Mouse (Mus musculus) ovary, postnatal 10 days (tissue): ENCODE measurements around the gene Samsn1.
"Not testable (repeated sequence)": the region's sequence is repeated elsewhere in the genome, so short reads cannot be mapped to it uniquely, and the experiment has no call there.

Experiments used
- DNase-seq: peaks from one replicate; pipeline ENCODE4 v3.0.0; 2022; ENCODE audit warnings: low spot score

Samsn1 gene

GRCm38 (mm10) chr16:75875896-75876295 lies 146.2 kb downstream of the Samsn1 start:
- no peak for DNase-seq

- no peak for DNase-seq
These were observed 147.6 kb downstream of the Samsn1 start for GRCm38 (mm10) chr16:75874508-75874907.

GRCm38 (mm10) chr16:75872241-75872640 lies 149.8 kb downstream of the Samsn1 start:
- no peak for DNase-seq

- no peak for DNase-seq
These were observed 154.7 kb downstream of the Samsn1 start for GRCm38 (mm10) chr16:75867400-75867799.

GRCm38 (mm10) chr16:75865505-75865904 lies 156.6 kb downstream of the Samsn1 start:
- no peak for DNase-seq

- DNase-seq: no peak
These were observed 157.4 kb downstream of the Samsn1 start for GRCm38 (mm10) chr16:75864673-75865072.

- no peak for DNase-seq
These were observed 165.7 kb downstream of the Samsn1 start for GRCm38 (mm10) chr16:75856343-75856742.

- no peak for DNase-seq
These were observed 166.7 kb downstream of the Samsn1 start for GRCm38 (mm10) chr16:75855402-75855801.

GRCm38 (mm10) chr16:75853556-75854271 lies 168.4 kb downstream of the Samsn1 start:
- DNase-seq: no peak

- no peak for DNase-seq
These were observed 169.6 kb downstream of the Samsn1 start for GRCm38 (mm10) chr16:75852485-75852884.

- DNase-seq: no peak
These were observed 173.0 kb downstream of the Samsn1 start for GRCm38 (mm10) chr16:75849039-75849438.

GRCm38 (mm10) chr16:75843653-75844062 lies 178.4 kb downstream of the Samsn1 start:
- no peak for DNase-seq

GRCm38 (mm10) chr16:75843031-75843430 lies 179.1 kb downstream of the Samsn1 start:
- no peak for DNase-seq

GRCm38 (mm10) chr16:75842569-75842968 lies 179.5 kb downstream of the Samsn1 start:
- no peak for DNase-seq

GRCm38 (mm10) chr16:75837728-75838451 lies 184.2 kb downstream of the Samsn1 start:
- DNase-seq: no peak

GRCm38 (mm10) chr16:75831390-75831789 lies 190.7 kb downstream of the Samsn1 start:
- no peak for DNase-seq

- DNase-seq: not testable (repeated sequence)
These were observed 195.1 kb downstream of the Samsn1 start for GRCm38 (mm10) chr16:75826949-75827348.

- DNase-seq: no peak
These were observed 195.6 kb downstream of the Samsn1 start for GRCm38 (mm10) chr16:75826498-75826897.

GRCm38 (mm10) chr16:75823226-75823625 lies 198.9 kb downstream of the Samsn1 start:
- DNase-seq: no peak

GRCm38 (mm10) chr16:75820963-75821362 lies 201.1 kb downstream of the Samsn1 start:
- DNase-seq: no peak
